Mouse (Mus musculus): ENCODE measurements around the gene Spsb3. TPM values are rescaled to one million over a fixed set of nuclear protein-coding genes. Genes with fewer than 3 reads are reported as not detected.

Gene Spsb3
- polyA plus RNA-seq, 1 experiment from 2014 or later = 32.0 TPM

DNA sequence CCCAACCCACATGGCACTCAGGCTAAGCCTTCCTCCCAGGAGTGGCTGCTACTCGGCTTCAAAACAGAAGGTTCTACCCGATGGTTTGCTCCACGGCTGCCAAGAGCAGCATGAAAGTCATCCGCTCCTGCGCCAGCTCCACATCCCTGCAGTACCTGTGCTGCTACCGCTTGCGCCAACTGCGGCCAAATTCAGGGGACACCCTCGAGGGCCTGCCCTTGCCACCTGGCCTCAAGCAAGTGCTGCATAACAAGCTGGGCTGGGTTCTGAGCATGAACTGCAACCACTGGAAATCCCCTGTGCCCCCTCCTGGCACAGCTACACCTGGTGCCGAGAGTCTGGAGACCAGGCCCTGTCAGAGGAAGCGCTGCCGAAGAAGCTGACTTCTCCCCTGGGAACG is 4.9 kb downstream of the Spsb3 start:
- Histone ChIP-seq H3K36me3 (peaks cover 29% of the 10 kb centered on the region), H3K4me2 (replicated peaks) (no peak overlapping the region), H3K9me3 (no peaks in the 10 kb centered on the region), H3K4me3 (replicated peaks) (no peak overlapping the region), H3K4me1 (replicated peaks) (peaks cover 28% of the 10 kb centered on the region), H3K27me3 (replicated peaks) (no peaks in the 10 kb centered on the region), H3K9ac (no peak overlapping the region), H3K27ac (no peak overlapping the region)
- 86% methylated on average over 13 of the region's 13 CpGs for WGBS
- no peak for ATAC-seq

DNA sequence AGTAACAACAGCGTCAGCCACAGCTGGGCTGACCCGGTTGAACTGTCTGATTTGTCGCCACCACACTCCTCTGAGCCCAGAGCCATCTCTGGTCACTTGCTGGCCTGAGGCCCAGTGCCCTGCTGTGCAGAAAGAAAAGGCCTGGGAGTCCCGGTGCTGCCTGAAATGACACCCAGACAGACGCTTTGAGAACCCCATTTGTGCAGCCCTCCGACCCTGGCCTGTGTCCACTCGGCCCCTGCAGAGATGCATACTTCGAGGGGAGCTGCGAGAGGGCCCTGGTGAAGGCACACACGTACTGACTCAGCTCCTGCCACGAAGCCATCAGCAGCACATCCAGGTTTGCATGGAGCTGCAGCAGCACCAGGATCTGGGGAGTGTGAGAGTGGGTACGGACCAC is 6.3 kb downstream of the Spsb3 start:
- Histone ChIP-seq H3K27me3 (replicated peaks) (no peaks in the 10 kb centered on the region), H3K27ac (no peak overlapping the region), H3K9ac (no peak overlapping the region), H3K9me3 (no peaks in the 10 kb centered on the region), H3K36me3 (peaks cover 32% of the 10 kb centered on the region), H3K4me2 (replicated peaks) (no peak overlapping the region), H3K4me3 (replicated peaks) (no peak overlapping the region), H3K4me1 (replicated peaks) (peaks cover 30% of the 10 kb centered on the region)
- 92% methylated on average over 12 of the region's 12 CpGs for WGBS
- no peak for ATAC-seq

GRCm38 (mm10) chr17:24893276-24893675 is 6.8 kb downstream of the Spsb3 start:
- Histone ChIP-seq H3K36me3 (peaks cover 32% of the 10 kb centered on the region), H3K27me3 (replicated peaks) (no peaks in the 10 kb centered on the region), H3K27ac (no peak overlapping the region), H3K4me2 (replicated peaks) (peak overlapping the region; percentile 92; the same call in 1 of the 2 replicates), H3K4me3 (replicated peaks) (no peak overlapping the region), H3K9ac (no peak overlapping the region), H3K9me3 (no peaks in the 10 kb centered on the region), H3K4me1 (replicated peaks) (peaks cover 29% of the 10 kb centered on the region)
- no peak for ATAC-seq
- WGBS = 90% methylated on average over 2 of the region's 2 CpGs

GRCm38 (mm10) chr17:24894061-24894994 is 7.9 kb downstream of the Spsb3 start:
- Histone ChIP-seq H3K27me3 (replicated peaks) (no peaks in the 10 kb centered on the region), H3K4me3 (replicated peaks) (peak overlapping the region; percentile 91), H3K4me1 (replicated peaks) (peaks cover 29% of the 10 kb centered on the region), H3K9me3 (no peaks in the 10 kb centered on the region), H3K4me2 (replicated peaks) (peak overlapping the region; percentile 92), H3K9ac (peak overlapping the region; percentile 83), H3K36me3 (peaks cover 42% of the 10 kb centered on the region), H3K27ac (peak overlapping the region; percentile 87)
- 10% methylated on average over 31 of the region's 31 CpGs for WGBS
- peak; percentile 23 for ATAC-seq

GRCm38 (mm10) chr17:24894995-24895547 is 8.6 kb downstream of the Spsb3 start, which contains the start of the genes Eme2 and Mrps34:
Eme2 (minus strand) TSS chr17:24895087.
Mrps34 (plus strand) TSS chr17:24895116.
- H3K4me2 ChIP-seq (replicated peaks) = peak within 1 kb of the TSS; percentile 92
- WGBS = under 1% methylated on average over 62 of the region's 62 CpGs
- H3K36me3 ChIP-seq = peaks cover 49% of the 10 kb centered on the region
- H3K27me3 ChIP-seq (replicated peaks) = no peaks in the 10 kb centered on the region
- peak within 1 kb of the TSS; percentile 87 for H3K27ac ChIP-seq
- peak within 1 kb of the TSS; percentile 83 for H3K9ac ChIP-seq
- peak; percentile 76 for ATAC-seq
- H3K4me3 ChIP-seq (replicated peaks) = peak within 1 kb of the TSS; percentile 91
- peaks cover 29% of the 10 kb centered on the region for H3K4me1 ChIP-seq (replicated peaks)
- H3K9me3 ChIP-seq = no peaks in the 10 kb centered on the region

GRCm38 (mm10) chr17:24895571-24896240 is 9.3 kb downstream of the Spsb3 start:
- Histone ChIP-seq H3K27ac (peak overlapping the region; percentile 87), H3K36me3 (peaks cover 50% of the 10 kb centered on the region)
- ATAC-seq = peak; percentile 11; the same call in 1 of the 2 replicates

DNA sequence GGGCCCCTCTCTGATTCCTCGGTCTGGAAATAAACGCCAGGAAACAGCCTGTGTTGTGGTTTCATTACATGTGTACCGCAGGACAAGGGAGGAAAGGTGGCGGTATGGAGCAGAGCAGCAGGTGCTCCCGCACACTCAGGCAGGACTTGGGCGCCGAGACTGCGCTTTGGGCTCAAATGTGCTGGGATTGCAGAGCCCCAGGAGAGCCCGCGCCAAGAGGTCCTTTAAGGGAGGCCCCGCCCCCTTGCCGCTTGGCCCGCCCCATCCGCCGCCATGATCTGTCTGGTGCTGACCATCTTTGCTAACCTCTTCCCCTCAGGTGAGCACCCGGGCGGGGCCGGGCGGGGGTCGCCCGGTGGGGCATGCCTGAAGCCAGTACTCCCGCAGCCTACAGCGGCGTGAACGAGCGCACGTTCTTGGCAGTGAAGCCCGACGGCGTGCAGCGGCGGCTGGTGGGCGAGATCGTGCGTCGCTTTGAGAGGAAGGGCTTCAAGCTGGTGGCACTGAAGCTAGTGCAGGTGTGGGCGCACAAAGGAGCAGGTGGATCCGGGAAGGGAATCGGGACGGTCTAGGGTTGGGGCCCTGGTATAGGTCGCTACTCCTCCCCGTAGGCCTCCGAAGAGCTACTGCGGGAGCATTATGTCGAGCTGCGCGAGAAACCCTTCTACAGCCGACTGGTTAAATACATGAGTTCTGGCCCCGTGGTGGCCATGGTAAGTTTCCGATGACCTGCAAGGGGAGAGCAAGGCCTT is 10.0 kb downstream of the Spsb3 start, which contains the start of gene Nme3:
TSS of gene Nme3 (plus strand) at position 260 of the 752 bp plus-strand sequence.
- peak within 1 kb of the TSS; percentile 91 for H3K4me3 ChIP-seq (replicated peaks)
- no peaks in the 10 kb centered on the region for H3K9me3 ChIP-seq
- H3K36me3 ChIP-seq = peaks cover 50% of the 10 kb centered on the region
- H3K4me2 ChIP-seq (replicated peaks) = peak within 1 kb of the TSS; percentile 92
- H3K4me1 ChIP-seq (replicated peaks) = peaks cover 29% of the 10 kb centered on the region
- 1% methylated on average over 50 of the region's 50 CpGs for WGBS
- H3K9ac ChIP-seq = peak within 1 kb of the TSS; percentile 83
- H3K27me3 ChIP-seq (replicated peaks) = no peaks in the 10 kb centered on the region
- peak; percentile 85 for ATAC-seq
- H3K27ac ChIP-seq = peak within 1 kb of the TSS; percentile 87

More at GRCm38 (mm10) chr17:24895571-24896240, 9.3 kb downstream of the Spsb3 start:
- Histone ChIP-seq H3K4me3 (replicated peaks) (peak overlapping the region; percentile 91), H3K9ac (peak overlapping the region; percentile 83), H3K4me1 (replicated peaks) (peaks cover 29% of the 10 kb centered on the region), H3K4me2 (replicated peaks) (peak overlapping the region; percentile 92), H3K27me3 (replicated peaks) (no peaks in the 10 kb centered on the region), H3K9me3 (no peaks in the 10 kb centered on the region)
- WGBS = 10% methylated on average over 23 of the region's 23 CpGs

- ATAC-seq = no peak
- H3K27ac ChIP-seq = peak overlapping the region; percentile 87; the same call in 1 of the 2 replicates
- peak overlapping the region; percentile 92 for H3K4me2 ChIP-seq (replicated peaks)
- peak overlapping the region; percentile 83 for H3K9ac ChIP-seq
- peaks cover 55% of the 10 kb centered on the region for H3K36me3 ChIP-seq
- H3K4me1 ChIP-seq (replicated peaks) = peaks cover 29% of the 10 kb centered on the region
- 28% methylated on average over 11 of the region's 11 CpGs for WGBS
- no peaks in the 10 kb centered on the region for H3K9me3 ChIP-seq
- H3K4me3 ChIP-seq (replicated peaks) = peak overlapping the region; percentile 91
- no peaks in the 10 kb centered on the region for H3K27me3 ChIP-seq (replicated peaks)
Measured at GRCm38 (mm10) chr17:24896993-24897269, 10.5 kb downstream of the Spsb3 start.

DNA sequence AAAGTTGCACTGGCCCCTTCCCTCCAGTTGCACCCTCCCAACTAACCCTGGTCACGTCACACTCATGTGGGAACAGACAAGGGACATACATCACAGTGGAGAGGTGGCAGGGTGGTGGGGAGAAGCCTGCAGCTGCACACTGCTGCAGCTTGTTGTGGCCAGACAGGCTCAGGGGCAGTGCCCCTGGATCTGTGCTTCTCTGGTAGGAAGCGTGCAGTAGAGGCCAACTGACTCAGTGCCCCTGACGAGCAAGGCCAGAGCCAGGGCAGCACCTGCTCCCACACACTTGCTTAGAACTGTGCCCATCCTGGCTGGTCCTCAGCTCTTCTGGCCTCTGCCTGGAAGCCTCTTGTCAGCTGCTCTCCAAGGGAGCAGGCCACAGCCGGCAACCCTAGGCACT is 11.2 kb downstream of the Spsb3 start:
- ATAC-seq = no peak
- Histone ChIP-seq H3K36me3 (peaks cover 54% of the 10 kb centered on the region), H3K27me3 (replicated peaks) (no peaks in the 10 kb centered on the region), H3K4me1 (replicated peaks) (peaks cover 29% of the 10 kb centered on the region), H3K4me2 (replicated peaks) (peak overlapping the region; percentile 92), H3K9me3 (no peaks in the 10 kb centered on the region), H3K4me3 (replicated peaks) (peak overlapping the region; percentile 91), H3K27ac (no peak overlapping the region), H3K9ac (0 out of 2 replicates have a peak overlapping the region, but pooled peaks have one; percentile 83)
- 81% methylated on average over 4 of the region's 4 CpGs for WGBS

GRCm38 (mm10) chr17:24898041-24898854 is 11.8 kb downstream of the Spsb3 start:
- H3K9ac ChIP-seq = 0 out of 2 replicates have a peak overlapping the region, but pooled peaks have one; percentile 83
- H3K27ac ChIP-seq = no peak overlapping the region
- H3K9me3 ChIP-seq = no peaks in the 10 kb centered on the region
- 65% methylated on average over 4 of the region's 4 CpGs for WGBS
- peaks cover 54% of the 10 kb centered on the region for H3K36me3 ChIP-seq
- ATAC-seq = no peak
- H3K4me1 ChIP-seq (replicated peaks) = peaks cover 29% of the 10 kb centered on the region
- H3K4me3 ChIP-seq (replicated peaks) = no peak overlapping the region
- no peaks in the 10 kb centered on the region for H3K27me3 ChIP-seq (replicated peaks)
- peak overlapping the region; percentile 92 for H3K4me2 ChIP-seq (replicated peaks)

DNA sequence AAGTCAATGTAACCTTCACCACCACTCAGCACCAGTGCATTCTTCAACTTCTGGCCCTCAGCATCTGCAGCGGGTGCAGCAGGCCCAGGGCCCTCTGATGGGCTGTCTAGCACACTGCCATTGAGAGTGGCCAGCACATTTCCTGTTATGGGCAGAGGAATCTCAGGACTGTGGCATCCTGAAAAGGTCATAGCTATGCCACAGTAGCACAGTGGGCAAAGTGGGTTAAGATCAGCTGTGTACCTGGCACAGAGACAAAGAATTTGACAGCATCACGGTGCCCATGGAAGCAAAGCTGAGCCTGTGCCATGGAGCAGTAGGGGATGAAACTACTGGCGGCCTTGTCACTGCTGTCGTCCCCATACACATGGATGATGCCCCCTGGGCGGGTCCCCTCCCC is 12.7 kb downstream of the Spsb3 start:
- WGBS = 85% methylated on average over 5 of the region's 5 CpGs
- peaks cover 59% of the 10 kb centered on the region for H3K36me3 ChIP-seq
- ATAC-seq = no peak
- no peaks in the 10 kb centered on the region for H3K9me3 ChIP-seq
- no peak overlapping the region for H3K4me2 ChIP-seq (replicated peaks)
- H3K27ac ChIP-seq = no peak overlapping the region
- peaks cover 23% of the 10 kb centered on the region for H3K4me1 ChIP-seq (replicated peaks)
- H3K9ac ChIP-seq = no peak overlapping the region
- no peak overlapping the region for H3K4me3 ChIP-seq (replicated peaks)
- no peaks in the 10 kb centered on the region for H3K27me3 ChIP-seq (replicated peaks)

Measured in intestine, embryonic 15.5 days (tissue).